ENCODE assay signal across 20 mouse cellular contexts in genomic region chr10:121788536-121788935, GRCm38 (mm10). TPM values are rescaled to one million over a fixed set of nuclear protein-coding genes. Genes with fewer than 3 reads are reported as not detected.
DNase-seq lines count a peak whose midpoint lies in the region; ATAC-seq and TF ChIP-seq lines count a peak whose summit lies in the region.
"Had no signal": no experiment of that assay in that cellular context is flagged by ENCODE, and none has a peak within 500 bp of the region (broad histone marks: within the 10 kb centered on the region; RNA-seq: fewer than 3 reads in every experiment).

No protein-coding gene starts in this region.

- no peak for ATAC-seq in kidney, embryonic 16.5 days (ENCODE audit: low FRiP score, low TSS enrichment)
- ATAC-seq: forebrain, embryonic 14.5 days; hindbrain, embryonic 16.5 days; intestine, embryonic 16.5 days; liver, embryonic 12.5 days had no signal

- DNase-seq in kidney, postnatal 10 days = peak; percentile 52
- peak; percentile 19 for DNase-seq in 3T3-L1 (ENCODE audit: low read depth, low spot score)
- DNase-seq in adrenal gland, postnatal 14 days = peak; percentile 82
- DNase-seq in urinary bladder, postnatal 4 days (ENCODE audit: low spot score in 2 of 2) = no peak
- no peak for DNase-seq in frontal cortex, postnatal 25 days (ENCODE audit: low spot score in 2 of 2)
- DNase-seq: cerebellum, adult 9-10 months; gastrocnemius, postnatal 25 days; heart, adult 2 months; lung, adult 18-20 months; lung, postnatal 14 days; thymus, postnatal 25 days had no signal

- no peaks in the 10 kb centered on the region for H3K79me2 ChIP-seq in C2C12 (ENCODE audit: control insufficient read depth, insufficient read depth)

- WGBS in kidney, embryonic 16.5 days = 76% methylated on average over 3 of the region's 3 CpGs

- no peaks in the 10 kb centered on the region for H3K27me3 ChIP-seq in kidney, embryonic 16.5 days (ENCODE audit: insufficient read depth, low read length)
- H3K27me3 ChIP-seq in C2C12 (ENCODE audit: control insufficient read depth, insufficient read depth, insufficient read length) = no peaks in the 10 kb centered on the region
- H3K27me3 ChIP-seq: liver, embryonic 12.5 days; midbrain, embryonic 12.5 days; stomach, embryonic 15.5 days had no signal

- H3K36me3 ChIP-seq in kidney, embryonic 16.5 days (ENCODE audit: insufficient read depth, low read length) = peaks cover 41% of the 10 kb centered on the region
- no peaks in the 10 kb centered on the region for H3K36me3 ChIP-seq in C2C12 (ENCODE audit: control insufficient read depth, insufficient read depth)

- no peak overlapping the region for H3K4me2 ChIP-seq in kidney, embryonic 16.5 days (replicated peaks; ENCODE audit: low read depth, low read length)
- H3K4me2 ChIP-seq: liver, embryonic 12.5 days; midbrain, embryonic 12.5 days; stomach, embryonic 15.5 days had no signal

- no peak overlapping the region for H3K4me3 ChIP-seq in kidney, embryonic 16.5 days (ENCODE audit: low read length)
- H3K4me3 ChIP-seq in C2C12 (ENCODE audit: insufficient read depth, poor library complexity, severe bottlenecking) = no peak overlapping the region
- H3K4me3 ChIP-seq: heart, adult 2 months; hindbrain, embryonic 10.5 days; liver, embryonic 12.5 days; midbrain, embryonic 12.5 days; stomach, embryonic 15.5 days had no signal

- no peak overlapping the region for H3ac ChIP-seq in C2C12 (ENCODE audit: control insufficient read depth, insufficient read length, low read depth)

- H3K9me3 ChIP-seq in kidney, embryonic 16.5 days (ENCODE audit: low read length) = peaks cover 4% of the 10 kb centered on the region
- H3K9me3 ChIP-seq: liver, embryonic 12.5 days; stomach, embryonic 15.5 days had no signal

- no peaks in the 10 kb centered on the region for H3K4me1 ChIP-seq in kidney, embryonic 16.5 days (ENCODE audit: insufficient read depth, low read length)
- H3K4me1 ChIP-seq: liver, embryonic 12.5 days; stomach, embryonic 15.5 days had no signal

- no peak overlapping the region for H3K9ac ChIP-seq in kidney, embryonic 16.5 days (replicated peaks; ENCODE audit: low read length)
- H3K9ac ChIP-seq: liver, embryonic 12.5 days; midbrain, embryonic 12.5 days; stomach, embryonic 15.5 days had no signal

- H3K79me3 ChIP-seq in C2C12 (ENCODE audit: low read depth) = no peaks in the 10 kb centered on the region

- no peak for TF ChIP-seq CTCF in C2C12 (IDR thresholded peaks at IDR 0.05; ENCODE audit: control insufficient read depth, insufficient read depth, insufficient read length)

- no peak overlapping the region for H3K27ac ChIP-seq in kidney, embryonic 16.5 days (ENCODE audit: low read length)
- H3K27ac ChIP-seq: heart, adult 2 months; hindbrain, embryonic 10.5 days; liver, embryonic 12.5 days; midbrain, embryonic 12.5 days; stomach, embryonic 15.5 days had no signal

TF ChIP-seq in C2C12, 6 proteins besides CTCF, POLR2A, EP300 and RAD21:
- no peak for TF ChIP-seq MYOG (IDR thresholded peaks at IDR 0.05; ENCODE audit: control insufficient read depth, extremely low read depth, insufficient read length)
- TF ChIP-seq CEBPB (IDR thresholded peaks at IDR 0.05; ENCODE audit: low read depth) = no peak
- no peak for TF ChIP-seq FOSL1 (IDR thresholded peaks at IDR 0.05; ENCODE audit: insufficient read depth, low read length, poor library complexity, severe bottlenecking)
- no peak for TF ChIP-seq USF1 (IDR thresholded peaks at IDR 0.05; ENCODE audit: low read depth)
- peak; percentile 23 for TF ChIP-seq MYOD1 (IDR thresholded peaks at IDR 0.05; ENCODE audit: control insufficient read depth, insufficient read length, low read depth)

RNA-seq across cellular contexts. Expression of gene BC048403, which starts 48.8 kb away (rescaled TPM):
- 2.4 and 2.7 TPM in 2 replicates for polyA plus RNA-seq in kidney, embryonic 16.5 days (2015; fragmentation: Nextera tagmentation; extraction: Ambion mirVana)
- polyA plus RNA-seq in C2C12 (2012; fragmentation: generic; extraction: Trizol) = 3.1 TPM
- total RNA-seq in adrenal gland, postnatal 14 days (2021) = 8.5 and 9.0 TPM in 2 replicates

Comparison
In these comparisons a context has a peak if more than half of its experiments do, and no peak if none do; other contexts are left out.
1. DNase-seq: peak in kidney, postnatal 10 days (single experiment), 3T3-L1 (single experiment) and adrenal gland, postnatal 14 days (single experiment); none in urinary bladder, postnatal 4 days (0 of 2) and frontal cortex, postnatal 25 days (0 of 2).